Mouse (Mus musculus): ENCODE results near the gene Swsap1. TPM values are rescaled to one million over a fixed set of nuclear protein-coding genes. Genes with fewer than 3 reads are reported as not detected.
A peak's percentile ranks its signal among the peaks of the same experiment; 100 is the strongest.

Gene Swsap1
- polyA plus RNA-seq, 1 experiment from 2014 or later = 10.5 TPM

GRCm38 (mm10) chr9:21925506-21925905, 30.0 kb upstream of the Swsap1 start:
- H3K36me3 ChIP-seq (replicated peaks) = 0 out of 2 replicates have a peak, but pooled peaks cover 3% of the 10 kb centered on the region
- no peak overlapping the region for H3K27ac ChIP-seq
- no peak overlapping the region for H3K4me3 ChIP-seq
- H3K9me3 ChIP-seq = no peaks in the 10 kb centered on the region
- no peaks in the 10 kb centered on the region for H3K27me3 ChIP-seq (replicated peaks)
- no peak for ATAC-seq (replicated peaks)
- 100% methylated on average over 1 of the region's 1 CpGs for WGBS
- no peak overlapping the region for H3K4me2 ChIP-seq
- H3K9ac ChIP-seq = no peak overlapping the region
- peaks cover 14% of the 10 kb centered on the region for H3K4me1 ChIP-seq

- H3K9ac ChIP-seq = peak overlapping the region; percentile 50; the same call in 1 of the 2 replicates
- WGBS = 77% methylated on average over 6 of the region's 6 CpGs
- H3K9me3 ChIP-seq = no peaks in the 10 kb centered on the region
- no peak overlapping the region for H3K27ac ChIP-seq
- H3K4me2 ChIP-seq = peak overlapping the region; percentile 58
- no peak for ATAC-seq (replicated peaks)
- H3K4me1 ChIP-seq = peaks cover 14% of the 10 kb centered on the region
- H3K27me3 ChIP-seq (replicated peaks) = no peaks in the 10 kb centered on the region
- H3K4me3 ChIP-seq = peak overlapping the region; percentile 52
- H3K36me3 ChIP-seq (replicated peaks) = 0 out of 2 replicates have a peak, but pooled peaks cover 3% of the 10 kb centered on the region
Observed at GRCm38 (mm10) chr9:21926155-21926554, 29.4 kb upstream of the Swsap1 start.

GRCm38 (mm10) chr9:21926784-21927183, 28.8 kb upstream of the Swsap1 start:
- no peaks in the 10 kb centered on the region for H3K9me3 ChIP-seq
- WGBS = under 1% methylated on average over 6 of the region's 6 CpGs
- peaks cover 14% of the 10 kb centered on the region for H3K4me1 ChIP-seq
- H3K4me3 ChIP-seq = peak overlapping the region; percentile 52
- peak overlapping the region; percentile 50 for H3K9ac ChIP-seq
- peak overlapping the region; percentile 70 for H3K27ac ChIP-seq
- H3K4me2 ChIP-seq = peak overlapping the region; percentile 58
- 0 out of 2 replicates have a peak, but pooled peaks cover 3% of the 10 kb centered on the region for H3K36me3 ChIP-seq (replicated peaks)
- ATAC-seq (replicated peaks) = 0 out of 2 replicates have a peak, but pooled peaks have one; percentile 1
- H3K27me3 ChIP-seq (replicated peaks) = no peaks in the 10 kb centered on the region

DNA sequence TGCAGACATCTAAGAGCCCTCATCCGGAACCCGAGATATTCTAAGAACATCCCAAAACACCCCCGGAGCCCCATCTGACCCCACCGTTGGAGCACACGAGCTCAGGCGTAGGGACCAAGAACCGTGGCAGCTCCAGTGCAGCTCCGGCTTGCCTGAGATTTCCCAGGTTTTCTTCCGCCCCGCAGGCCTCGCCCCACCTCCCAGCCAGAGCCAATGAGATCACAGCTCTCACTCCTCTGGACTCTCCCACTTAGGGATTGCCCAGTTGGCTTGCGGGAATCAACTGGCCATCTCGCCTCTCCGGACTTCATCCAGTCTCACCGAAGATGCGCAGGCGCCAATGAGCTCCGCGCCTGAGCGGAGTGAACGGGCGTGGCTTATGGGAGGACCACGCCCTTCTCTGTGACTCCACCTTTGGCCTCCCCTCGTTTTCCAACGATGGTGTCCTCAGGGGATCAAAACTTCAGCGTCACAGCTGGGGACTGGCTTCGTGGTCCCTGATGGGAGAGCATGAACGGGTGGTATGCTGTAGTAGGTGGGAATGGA, 28.3 kb upstream of the Swsap1 start, which contains the start of the genes Ccdc159 and Tmem205:
Gene Ccdc159, plus strand, starts transcription at position 264 of the 546 bp plus-strand sequence.
Gene Tmem205, minus strand, starts transcription at position 349 of the 546 bp plus-strand sequence.
- peak within 1 kb of the TSS; percentile 70 for H3K27ac ChIP-seq
- peak within 1 kb of the TSS; percentile 52 for H3K4me3 ChIP-seq
- peak within 1 kb of the TSS; percentile 50 for H3K9ac ChIP-seq
- H3K9me3 ChIP-seq = no peaks in the 10 kb centered on the region
- H3K27me3 ChIP-seq (replicated peaks) = no peaks in the 10 kb centered on the region
- H3K4me2 ChIP-seq = peak within 1 kb of the TSS; percentile 58
- peak; percentile 97 for ATAC-seq (replicated peaks)
- H3K4me1 ChIP-seq = peaks cover 14% of the 10 kb centered on the region
- H3K36me3 ChIP-seq (replicated peaks) = 0 out of 2 replicates have a peak, but pooled peaks cover 3% of the 10 kb centered on the region
- under 1% methylated on average over 28 of the region's 28 CpGs for WGBS

DNA sequence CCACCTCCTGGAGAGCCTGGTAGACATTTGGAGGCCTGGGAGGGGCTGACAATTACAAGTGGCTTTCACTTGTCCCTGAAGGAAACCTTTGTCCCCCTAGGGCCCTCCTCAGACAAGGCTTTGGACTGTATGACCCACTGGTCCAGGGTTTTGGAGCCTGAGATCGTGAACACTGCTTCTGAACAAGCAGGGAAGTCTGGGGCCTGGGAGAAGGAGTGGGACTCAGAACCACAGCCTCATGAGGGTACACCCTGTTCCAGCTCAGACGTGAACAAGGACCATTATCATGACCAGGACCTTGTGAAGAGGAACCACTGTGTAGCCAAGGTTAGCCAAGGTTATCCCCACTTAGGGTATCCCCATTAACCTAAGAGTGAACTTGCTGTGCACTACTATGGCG, 26.3 kb upstream of the Swsap1 start:
- Histone ChIP-seq H3K4me3 (no peak overlapping the region), H3K4me2 (no peak overlapping the region), H3K9ac (no peak overlapping the region), H3K36me3 (replicated peaks) (0 out of 2 replicates have a peak, but pooled peaks cover 3% of the 10 kb centered on the region), H3K4me1 (peaks cover 14% of the 10 kb centered on the region), H3K27me3 (replicated peaks) (no peaks in the 10 kb centered on the region), H3K27ac (no peak overlapping the region), H3K9me3 (no peaks in the 10 kb centered on the region)
- WGBS = 92% methylated on average over 3 of the region's 3 CpGs
- no peak for ATAC-seq (replicated peaks)

DNA sequence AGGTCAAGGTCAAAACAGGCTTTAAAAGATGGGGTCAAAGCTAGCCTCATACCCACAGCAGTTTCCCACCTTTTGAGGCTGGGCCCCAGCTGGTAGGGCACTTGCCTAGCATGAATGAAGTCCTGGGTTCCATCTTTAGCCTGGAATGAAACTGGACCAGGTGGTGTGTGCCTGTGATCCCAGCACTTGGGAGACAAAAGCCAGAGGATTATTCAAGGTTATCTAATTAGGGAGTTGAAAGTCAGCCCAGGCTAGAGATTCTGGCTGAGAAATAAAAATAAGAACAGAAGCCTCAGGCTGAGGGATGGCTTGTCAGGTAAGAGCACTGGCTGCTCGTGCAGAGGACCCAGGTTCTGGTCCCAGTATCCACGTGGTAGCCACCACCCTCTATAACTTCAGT, 23.5 kb upstream of the Swsap1 start:
- H3K27ac ChIP-seq = no peak overlapping the region
- no peaks in the 10 kb centered on the region for H3K36me3 ChIP-seq (replicated peaks)
- no peaks in the 10 kb centered on the region for H3K27me3 ChIP-seq (replicated peaks)
- 0 out of 2 replicates have a peak, but pooled peaks cover 6% of the 10 kb centered on the region for H3K4me1 ChIP-seq
- no peak overlapping the region for H3K4me3 ChIP-seq
- no peak overlapping the region for H3K4me2 ChIP-seq
- no peak overlapping the region for H3K9ac ChIP-seq
- 66% methylated on average over 2 of the region's 2 CpGs for WGBS
- no peaks in the 10 kb centered on the region for H3K9me3 ChIP-seq
- no peak for ATAC-seq (replicated peaks)

DNA sequence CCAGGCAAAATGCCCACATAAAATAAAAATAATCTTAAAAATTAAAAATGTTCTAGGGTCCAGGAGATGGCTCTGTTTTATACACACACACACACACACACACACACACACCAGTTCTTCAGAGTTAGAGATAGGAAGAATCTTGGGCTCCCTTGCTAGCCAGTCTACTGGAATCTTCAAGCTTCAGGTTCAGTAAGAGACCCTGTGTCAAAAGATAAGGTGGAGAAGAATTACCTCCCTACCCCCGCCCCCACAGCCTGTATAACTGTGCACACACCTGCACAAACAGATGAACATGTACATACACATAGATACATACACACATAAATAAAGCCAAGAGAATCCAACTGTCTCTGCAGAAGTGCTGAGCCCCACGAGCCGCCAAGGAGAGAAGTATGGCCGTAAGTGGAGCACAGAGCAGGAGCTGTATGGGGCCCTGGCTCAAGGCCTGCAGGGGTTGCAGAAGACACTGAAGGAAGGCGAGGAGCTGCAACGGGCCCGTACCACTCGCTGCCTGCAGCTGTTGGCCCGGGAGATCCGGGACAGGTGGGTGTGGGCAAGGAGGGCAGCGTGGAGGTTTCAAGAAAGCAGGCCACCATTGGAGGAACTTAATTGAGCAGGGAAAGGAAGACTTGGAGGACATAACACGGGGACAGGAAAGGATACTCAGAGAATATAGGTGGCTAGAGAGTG, 23.0 kb upstream of the Swsap1 start:
- 63% methylated on average over 12 of the region's 12 CpGs for WGBS
- H3K27ac ChIP-seq = no peak overlapping the region
- no peak for ATAC-seq (replicated peaks)

DNA sequence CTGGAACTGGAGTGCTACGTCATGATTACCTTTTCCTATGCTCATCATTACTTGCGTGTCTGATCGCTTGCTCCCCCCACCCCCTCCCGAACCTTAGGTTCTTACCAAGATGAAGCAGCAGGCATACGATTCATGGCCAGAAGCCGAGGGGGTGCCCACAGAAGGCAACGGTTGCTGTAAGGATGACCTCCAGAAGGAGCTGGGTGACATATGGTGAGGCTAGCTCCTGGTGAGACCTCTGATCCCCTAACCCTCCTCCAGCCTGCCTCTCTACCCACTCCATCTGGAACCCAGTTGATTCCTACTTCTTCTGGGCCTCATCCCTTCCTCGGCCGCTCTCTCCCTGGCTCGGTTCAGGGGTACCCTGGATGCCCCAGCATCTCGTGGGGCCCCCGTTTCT, 21.5 kb upstream of the Swsap1 start:
- Histone ChIP-seq H3K4me2 (no peak overlapping the region), H3K27me3 (replicated peaks) (no peaks in the 10 kb centered on the region), H3K36me3 (replicated peaks) (no peaks in the 10 kb centered on the region), H3K27ac (no peak overlapping the region), H3K9me3 (no peaks in the 10 kb centered on the region), H3K4me1 (peaks cover 21% of the 10 kb centered on the region), H3K9ac (no peak overlapping the region), H3K4me3 (no peak overlapping the region)
- ATAC-seq (replicated peaks) = no peak
- 89% methylated on average over 12 of the region's 12 CpGs for WGBS

More for the DNA sequence above, 23.0 kb upstream of the Swsap1 start:
- H3K36me3 ChIP-seq (replicated peaks) = no peaks in the 10 kb centered on the region
- no peak overlapping the region for H3K4me2 ChIP-seq
- no peak overlapping the region for H3K9ac ChIP-seq
- H3K9me3 ChIP-seq = no peaks in the 10 kb centered on the region
- peaks cover 8% of the 10 kb centered on the region; the same call in 1 of the 2 replicates for H3K4me1 ChIP-seq
- no peak overlapping the region for H3K4me3 ChIP-seq
- H3K27me3 ChIP-seq (replicated peaks) = no peaks in the 10 kb centered on the region

DNA sequence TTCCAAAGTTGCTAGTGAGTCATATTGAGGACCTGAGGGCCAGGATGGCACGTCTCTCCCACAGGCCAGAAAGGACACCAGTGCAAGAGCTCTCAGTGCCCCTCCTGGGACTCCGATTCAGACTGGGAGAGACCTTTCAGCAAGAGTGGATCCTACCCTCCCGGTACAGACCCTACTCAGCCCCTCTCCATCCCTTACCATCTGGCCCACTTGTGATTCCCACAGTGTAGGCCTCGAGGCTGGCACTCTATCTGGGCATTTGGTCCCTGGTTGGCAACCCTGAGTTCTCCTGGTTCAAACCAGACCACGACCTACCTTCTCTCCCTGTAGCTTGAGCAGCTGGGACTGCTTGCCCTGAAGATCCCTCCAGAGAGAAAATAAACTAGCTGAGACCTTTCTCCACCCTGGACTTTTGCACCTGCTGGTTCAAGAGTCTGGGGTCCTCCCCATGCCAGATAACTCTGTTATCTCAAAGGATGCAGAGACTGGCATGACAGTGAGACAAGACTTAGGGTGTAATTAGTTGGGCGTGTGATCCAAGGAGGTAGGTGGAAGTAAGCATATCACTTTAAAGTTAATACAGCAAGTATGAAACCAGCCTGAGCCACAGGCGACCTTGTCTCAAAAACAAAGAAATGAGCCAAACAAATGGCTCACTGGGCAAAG, 20.0 kb upstream of the Swsap1 start:
- no peaks in the 10 kb centered on the region for H3K27me3 ChIP-seq (replicated peaks)
- H3K4me2 ChIP-seq = peak overlapping the region; percentile 65; the same call in 1 of the 2 replicates
- no peaks in the 10 kb centered on the region for H3K9me3 ChIP-seq
- 85% methylated on average over 7 of the region's 7 CpGs for WGBS
- no peak overlapping the region for H3K9ac ChIP-seq
- no peak overlapping the region for H3K4me3 ChIP-seq
- ATAC-seq (replicated peaks) = no peak
- H3K36me3 ChIP-seq (replicated peaks) = peaks cover 5% of the 10 kb centered on the region; the same call in 1 of the 2 replicates
- peaks cover 26% of the 10 kb centered on the region for H3K4me1 ChIP-seq
- H3K27ac ChIP-seq = peak overlapping the region; percentile 89; the same call in 1 of the 2 replicates

- Histone ChIP-seq H3K4me3 (peak within 1 kb of the TSS; percentile 93), H3K9ac (peak within 1 kb of the TSS; percentile 81), H3K27ac (peak within 1 kb of the TSS; percentile 89), H3K36me3 (replicated peaks) (peaks cover 10% of the 10 kb centered on the region; the same call in 1 of the 2 replicates), H3K27me3 (replicated peaks) (no peaks in the 10 kb centered on the region), H3K4me1 (peaks cover 26% of the 10 kb centered on the region), H3K9me3 (no peaks in the 10 kb centered on the region), H3K4me2 (peak within 1 kb of the TSS; percentile 65)
- ATAC-seq (replicated peaks) = peak; percentile 91
- WGBS = under 1% methylated on average over 38 of the region's 43 CpGs
Observed at GRCm38 (mm10) chr9:21936692-21937570, 18.6 kb upstream of the Swsap1 start, which contains the start of gene Plppr2. Plppr2 (plus strand) TSS chr9:21937033.

DNA sequence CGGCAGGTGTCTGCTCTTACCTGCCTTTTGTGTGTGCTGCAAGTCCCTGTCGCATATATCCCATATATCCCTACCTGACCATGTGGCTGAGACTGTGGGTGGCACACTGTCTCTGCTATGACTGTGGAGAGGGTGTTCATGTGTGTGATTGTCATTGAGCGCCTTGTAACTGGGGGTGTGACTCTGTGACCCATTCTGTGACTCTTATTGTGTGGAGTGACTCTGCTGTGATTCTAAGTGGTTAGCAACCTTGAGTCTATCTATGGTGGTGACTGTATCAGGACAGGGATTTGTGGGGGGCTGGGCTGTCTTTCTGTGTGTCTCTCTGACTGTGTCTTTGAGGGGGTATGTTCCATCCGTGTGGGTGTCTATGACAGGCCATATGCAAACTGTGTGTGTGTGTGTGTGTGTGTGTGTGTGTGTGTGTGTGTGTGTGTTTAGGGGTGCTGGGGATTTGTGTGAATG, 17.8 kb upstream of the Swsap1 start:
- Histone ChIP-seq H3K27ac (peak overlapping the region; percentile 89; the same call in 1 of the 2 replicates), H3K27me3 (replicated peaks) (no peaks in the 10 kb centered on the region), H3K9ac (peak overlapping the region; percentile 81), H3K9me3 (no peaks in the 10 kb centered on the region), H3K4me3 (peak overlapping the region; percentile 93), H3K4me2 (peak overlapping the region; percentile 65), H3K4me1 (peaks cover 26% of the 10 kb centered on the region), H3K36me3 (replicated peaks) (peaks cover 10% of the 10 kb centered on the region; the same call in 1 of the 2 replicates)
- peak; percentile 33 for ATAC-seq (replicated peaks)
- 55% methylated on average over 4 of the region's 4 CpGs for WGBS
